Mouse (Mus musculus) embryo, embryonic 11 days (tissue): ENCODE measurements around the gene Bcl2l2.

Source experiments
- DNase-seq: peaks from one replicate; pipeline ENCODE4 v3.0.0-alpha.2; 2015

The Bcl2l2 gene

DNA sequence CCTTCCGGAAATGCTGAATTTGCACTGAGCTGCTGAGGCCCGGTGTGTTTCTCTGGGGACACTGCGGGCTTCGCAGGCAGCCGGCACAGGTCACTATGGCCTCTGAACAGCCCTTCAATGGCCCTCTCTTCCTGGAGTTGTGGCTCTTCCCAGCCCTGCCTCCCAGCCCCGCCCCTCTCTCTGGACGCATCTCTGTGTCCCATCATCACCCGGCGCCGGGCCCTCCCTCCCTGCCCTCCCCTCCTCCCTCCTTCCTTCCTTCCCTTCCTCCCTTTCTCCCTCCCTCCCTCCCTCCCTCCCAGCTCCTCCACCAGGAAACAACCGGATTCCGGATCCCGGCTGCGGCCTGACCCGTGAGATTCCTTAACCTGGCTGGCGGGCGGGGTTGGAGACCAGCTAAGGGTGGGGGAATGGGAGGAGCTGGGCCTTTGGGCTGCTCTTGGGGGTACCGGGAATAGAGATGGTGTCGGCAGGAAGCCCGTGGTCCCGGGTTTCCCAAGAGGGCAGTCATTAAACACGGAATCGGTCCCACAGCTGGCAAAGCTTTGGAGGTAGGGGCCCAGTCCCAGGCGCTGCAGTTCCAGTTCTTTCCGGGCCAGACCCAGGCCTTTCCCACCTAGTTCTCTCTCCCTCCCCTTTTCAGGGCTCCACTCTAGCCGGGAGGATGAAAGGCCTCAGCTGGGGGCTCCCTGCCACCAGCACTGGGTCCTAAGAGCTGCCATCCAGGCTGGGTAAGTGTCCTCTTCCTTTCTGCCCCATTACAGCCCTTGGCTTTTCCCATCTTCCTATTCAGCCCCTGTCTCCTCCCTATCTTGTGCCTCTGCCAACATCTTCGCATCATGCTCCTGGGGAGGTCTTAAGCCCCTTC lies at the start of gene Bcl2l2, which contains the start of gene Gm20521:
Bcl2l2 (plus strand) TSS at position 224 of the 868 bp plus-strand sequence.
Gm20521 (plus strand) TSS at position 288 of the 868 bp plus-strand sequence.
- peak; percentile 92 for DNase-seq

DNA sequence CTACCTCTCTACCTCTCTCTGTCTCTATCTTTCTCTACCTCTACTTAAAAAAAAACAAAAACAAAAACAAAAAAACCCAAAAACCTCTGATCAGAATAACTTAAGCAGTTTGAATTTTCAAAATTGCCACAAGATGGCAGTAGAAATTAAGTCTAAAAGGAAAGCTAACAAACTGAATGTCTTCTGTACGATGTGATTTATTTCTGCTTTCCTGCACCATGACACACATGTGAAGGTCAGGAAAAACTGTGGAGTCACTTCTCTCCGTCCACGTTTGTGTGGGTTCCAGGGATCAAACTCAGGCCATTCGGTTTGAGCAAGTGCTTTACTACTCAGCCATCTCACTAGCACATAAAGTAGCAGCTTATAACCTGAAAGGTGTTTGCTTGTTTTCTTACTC lies 39.7 kb upstream of the Bcl2l2 start:
- DNase-seq, result peak; percentile 78

DNA sequence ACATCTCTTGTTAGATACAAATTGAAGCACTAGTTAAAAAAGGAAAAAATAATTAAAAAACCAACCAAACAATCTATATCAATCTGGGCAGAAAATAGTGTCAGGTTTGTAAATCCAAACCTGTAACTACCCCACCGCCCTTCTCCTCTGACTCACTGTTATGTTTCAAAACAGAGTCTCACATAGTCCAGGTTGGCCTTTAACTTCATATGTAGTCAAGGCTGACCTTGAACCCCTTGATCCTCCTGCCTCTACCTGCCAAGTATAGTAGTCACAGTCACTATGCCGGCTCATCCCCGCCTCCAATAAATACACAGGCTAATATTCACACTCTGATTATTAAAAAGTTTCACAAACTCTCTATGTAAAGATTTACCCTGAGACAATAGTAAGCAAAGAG lies 27.5 kb upstream of the Bcl2l2 start:
- no peak for DNase-seq

DNA sequence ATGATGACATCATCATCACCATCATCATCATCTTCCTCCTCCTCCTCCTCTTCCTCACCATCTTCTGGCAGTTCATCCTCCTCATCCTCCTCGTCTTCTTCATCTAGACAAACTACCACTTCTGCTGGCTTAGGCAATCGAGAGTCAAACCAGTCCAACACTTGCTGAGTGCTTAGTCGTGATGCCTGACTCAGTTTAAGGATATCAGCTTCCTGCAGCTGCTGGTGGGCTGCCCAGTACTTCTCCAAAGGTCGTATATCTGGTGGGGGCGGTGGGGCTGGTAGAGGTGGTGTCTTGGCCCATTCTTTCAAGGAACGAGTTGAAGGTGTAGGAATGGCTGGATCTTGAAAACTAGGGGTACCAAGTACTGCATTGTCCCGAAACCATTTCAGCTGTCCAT lies 26.5 kb upstream of the Bcl2l2 start:
- no peak for DNase-seq

DNA sequence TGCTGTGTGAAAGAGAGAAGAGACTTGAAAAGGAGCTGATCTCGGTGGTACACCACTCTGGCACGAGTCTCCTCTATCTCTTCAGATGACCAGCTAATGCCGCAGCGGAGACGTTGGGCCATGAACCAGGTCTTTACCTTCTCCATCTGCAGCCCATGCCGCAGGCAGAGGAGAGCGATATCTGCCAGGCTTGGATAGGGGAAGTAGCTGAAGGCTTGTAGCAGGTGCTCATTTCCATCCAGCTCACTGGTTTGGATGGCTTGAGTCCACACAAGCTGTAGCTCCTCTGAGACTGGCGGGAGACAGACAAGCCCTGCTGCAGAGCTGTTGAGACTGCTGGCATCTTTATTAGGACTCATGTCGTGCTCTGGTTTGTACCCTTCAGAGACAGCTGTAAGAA lies 25.3 kb upstream of the Bcl2l2 start:
- DNase-seq, result no peak

DNA sequence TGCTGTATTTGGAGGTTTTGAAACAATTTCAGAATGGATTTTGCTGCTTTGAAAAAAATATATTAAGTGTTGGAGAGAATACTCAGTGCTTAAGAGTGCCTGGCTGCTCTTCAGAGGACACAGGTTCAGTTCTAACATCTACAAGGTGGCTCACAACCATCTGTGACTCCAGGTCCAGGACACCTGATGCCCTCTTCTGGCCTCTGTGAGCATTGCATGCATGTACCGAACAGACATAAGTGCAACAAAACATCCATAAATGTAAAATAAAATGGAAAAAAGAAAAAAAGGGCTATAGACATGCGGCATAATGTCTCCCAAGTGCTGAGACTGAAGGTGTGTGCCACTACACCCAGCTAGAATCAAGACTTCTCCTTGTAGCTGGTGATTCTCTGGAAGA lies 22.7 kb upstream of the Bcl2l2 start:
- peak; percentile 51 for DNase-seq

DNA sequence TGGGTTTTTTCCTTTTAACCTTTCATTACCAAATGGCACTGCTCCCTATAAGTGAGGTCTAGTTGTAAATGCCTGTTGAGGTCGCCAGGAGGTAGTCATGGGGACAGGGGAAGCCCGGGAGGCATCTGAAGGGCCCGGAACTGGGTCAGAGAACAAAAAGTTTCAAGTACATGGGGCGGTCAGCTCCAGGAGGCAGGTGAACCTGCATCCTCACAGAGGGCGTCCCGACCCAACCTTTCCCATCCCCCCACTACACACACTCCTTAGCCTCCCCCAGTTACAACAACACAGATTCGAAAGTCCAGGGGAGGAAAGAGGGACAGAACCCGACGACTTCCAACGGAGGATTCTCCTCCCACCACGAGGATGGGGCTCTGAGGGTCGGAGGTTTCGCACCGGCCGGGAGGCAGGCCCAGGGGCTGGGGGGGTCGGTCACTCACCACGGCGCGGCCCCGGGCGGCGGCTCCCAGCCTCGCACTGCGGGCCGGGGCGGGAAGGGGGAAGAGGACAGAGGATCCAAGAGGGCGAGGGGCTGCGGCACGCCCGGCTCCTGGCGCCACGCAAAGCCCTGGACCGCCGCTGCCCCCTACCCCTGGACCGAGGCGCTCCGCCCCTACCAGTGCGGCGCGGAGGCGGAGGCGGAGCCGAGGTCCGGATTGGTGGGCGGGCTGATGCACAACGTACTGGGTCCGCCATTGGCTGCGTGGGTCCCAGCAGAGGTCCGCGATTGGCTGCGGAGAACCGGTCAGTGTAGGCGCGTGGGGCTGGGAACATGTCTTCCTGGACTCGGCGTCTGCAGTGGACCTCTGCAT lies 19.5 kb upstream of the Bcl2l2 start:
- DNase-seq, result peak; percentile 98

DNA sequence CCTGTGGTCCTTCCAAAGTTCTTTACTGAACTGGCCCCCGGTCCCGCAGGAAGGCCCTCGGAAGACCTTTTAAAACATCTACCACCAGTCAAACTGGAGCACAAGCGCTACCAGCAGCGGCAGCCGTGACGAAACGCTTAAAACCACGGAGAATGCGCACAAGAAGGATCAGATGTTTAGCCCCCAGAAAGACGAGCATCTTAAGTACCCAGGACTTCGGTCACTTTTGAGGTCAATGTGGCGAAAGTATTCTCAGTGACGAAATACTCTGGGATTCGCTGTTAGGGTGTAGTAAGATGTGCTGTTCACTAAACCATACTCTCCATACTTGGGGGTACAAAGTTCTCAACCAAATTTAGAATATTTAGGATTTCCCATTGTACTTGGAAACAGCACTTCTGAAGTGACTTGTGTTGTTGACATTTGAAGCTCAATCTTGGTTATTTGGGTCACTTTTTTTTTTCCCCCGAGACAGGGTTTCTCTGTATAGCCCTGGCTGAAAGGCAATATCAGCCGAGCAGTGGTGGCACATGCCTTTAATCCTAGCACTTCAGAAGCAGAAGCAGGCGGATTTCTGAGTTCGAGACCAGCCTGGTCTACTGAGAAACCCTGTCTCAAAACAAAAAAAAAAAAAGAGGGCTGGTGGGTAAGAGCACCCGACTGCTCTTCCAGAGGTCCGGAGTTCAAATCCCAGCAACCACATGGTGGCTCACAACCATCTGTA lies 18.7 kb upstream of the Bcl2l2 start:
- DNase-seq, result no peak

DNA sequence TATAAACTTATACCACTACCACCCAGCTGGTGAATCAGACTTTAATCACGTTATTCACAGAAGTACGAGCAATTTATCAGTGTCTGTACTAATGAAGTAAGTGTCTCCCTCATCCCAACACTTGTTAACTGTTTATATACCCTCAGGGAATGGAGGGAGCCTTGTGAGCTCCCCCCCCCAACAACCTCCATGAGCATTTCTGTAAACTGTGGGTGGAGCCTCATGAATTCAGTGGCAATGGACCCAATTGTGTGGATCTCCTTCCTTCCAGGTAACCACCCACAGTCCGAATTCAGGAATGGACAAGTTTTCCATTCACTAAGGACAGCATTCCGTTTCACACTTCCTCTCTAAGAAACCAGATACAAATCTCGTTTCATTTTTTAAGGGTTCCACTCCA lies 17.6 kb upstream of the Bcl2l2 start:
- no peak for DNase-seq

DNA sequence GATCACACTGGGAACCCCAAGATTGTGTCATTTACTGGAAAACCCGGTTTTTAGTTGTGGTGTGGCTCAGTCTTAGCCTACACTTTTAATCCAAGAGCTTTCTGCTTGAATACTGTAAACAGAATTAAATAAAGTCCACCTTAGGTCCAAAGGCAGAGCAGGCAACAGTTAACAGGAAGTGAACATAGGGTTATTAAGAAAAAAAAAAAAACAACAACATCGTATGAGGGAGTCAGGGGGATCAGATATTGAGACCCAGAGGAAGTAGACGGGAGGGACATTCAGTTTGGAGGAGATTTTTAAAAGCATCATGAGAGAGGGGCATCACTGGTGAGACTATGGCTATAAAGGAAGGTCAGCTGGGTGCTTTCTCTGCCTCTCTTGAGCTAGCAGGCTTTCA lies 16.9 kb upstream of the Bcl2l2 start:
- no peak for DNase-seq

DNA sequence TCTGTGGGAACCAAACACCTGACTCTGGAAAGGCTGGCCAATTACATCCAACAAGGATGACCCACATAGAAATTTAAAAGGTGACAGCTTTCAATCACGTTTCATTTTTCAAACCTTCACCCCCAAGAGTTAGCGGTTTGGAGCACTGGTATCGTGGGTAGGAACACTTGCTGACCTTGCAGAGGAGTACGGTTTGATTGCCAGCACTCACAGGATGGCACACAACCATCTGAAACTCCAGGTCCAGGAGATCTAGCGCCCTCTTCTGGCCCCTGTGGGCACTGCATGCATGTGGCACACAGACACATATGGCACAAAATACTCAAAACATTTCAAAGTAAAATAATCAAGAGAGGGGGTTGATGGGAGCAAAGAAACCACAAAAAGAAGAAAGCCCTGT lies 16.2 kb upstream of the Bcl2l2 start:
- DNase-seq, result no peak

DNA sequence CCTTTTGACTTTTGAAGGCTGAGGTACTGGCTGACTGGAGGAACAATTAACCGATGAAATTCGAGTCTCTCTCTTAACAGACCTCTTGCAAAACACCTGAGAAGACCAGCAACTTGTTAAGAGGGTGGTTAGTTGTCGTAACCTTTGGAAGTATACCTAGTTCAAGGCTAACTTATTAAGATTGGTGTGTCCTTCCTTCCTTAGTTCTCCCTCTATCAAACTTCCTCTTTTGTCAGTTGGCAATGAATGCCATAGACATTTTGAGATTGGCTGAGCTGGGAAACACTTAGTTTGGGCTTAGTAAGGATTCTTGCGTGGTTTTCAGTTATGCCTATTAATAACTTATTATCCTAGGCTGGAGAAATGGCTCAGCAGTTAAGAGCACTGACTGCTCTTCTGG lies 15.2 kb upstream of the Bcl2l2 start:
- DNase-seq, result no peak

DNA sequence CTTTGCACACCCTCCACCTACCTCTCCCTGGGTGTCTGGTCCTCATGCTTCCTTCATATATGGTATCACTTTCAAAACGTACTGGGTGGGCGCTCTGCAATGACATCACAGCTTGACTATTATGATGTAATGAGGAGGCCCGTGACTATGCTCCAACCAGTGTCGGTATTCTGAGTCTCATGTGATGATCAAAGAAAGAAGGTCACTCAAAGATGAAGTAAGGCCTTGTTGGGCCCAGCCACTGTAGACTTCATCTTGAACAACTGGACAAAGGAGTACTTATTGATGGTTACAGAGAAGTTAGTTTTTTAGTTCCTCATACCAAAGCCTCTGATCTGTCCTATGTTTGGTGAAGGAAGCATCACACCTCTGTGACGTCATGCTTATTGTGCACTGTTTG lies 12.3 kb upstream of the Bcl2l2 start, which contains the start of gene Homez:
Homez (minus strand) TSS at position 101 of the 400 bp plus-strand sequence.
- DNase-seq, result no peak

DNA sequence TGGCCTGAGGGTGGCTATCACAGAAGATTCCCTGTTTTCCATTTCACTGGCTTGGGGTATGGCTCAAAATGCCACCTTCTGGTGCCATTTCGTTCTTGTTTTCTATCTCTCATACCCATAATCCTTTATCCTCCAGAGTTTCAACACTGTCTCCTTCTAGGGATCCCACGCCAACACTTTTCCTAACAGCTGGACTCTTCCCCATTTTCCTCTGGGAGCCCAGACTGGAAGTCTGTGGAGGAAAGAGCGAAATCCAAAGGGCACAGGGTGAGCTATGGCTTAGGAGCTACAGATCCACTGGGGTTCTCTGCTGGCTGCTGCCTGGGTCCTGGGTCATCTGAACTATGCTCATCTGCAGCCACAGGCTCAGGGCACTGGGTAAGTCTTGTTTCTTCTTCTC lies 9.0 kb upstream of the Bcl2l2 start:
- no peak for DNase-seq

DNA sequence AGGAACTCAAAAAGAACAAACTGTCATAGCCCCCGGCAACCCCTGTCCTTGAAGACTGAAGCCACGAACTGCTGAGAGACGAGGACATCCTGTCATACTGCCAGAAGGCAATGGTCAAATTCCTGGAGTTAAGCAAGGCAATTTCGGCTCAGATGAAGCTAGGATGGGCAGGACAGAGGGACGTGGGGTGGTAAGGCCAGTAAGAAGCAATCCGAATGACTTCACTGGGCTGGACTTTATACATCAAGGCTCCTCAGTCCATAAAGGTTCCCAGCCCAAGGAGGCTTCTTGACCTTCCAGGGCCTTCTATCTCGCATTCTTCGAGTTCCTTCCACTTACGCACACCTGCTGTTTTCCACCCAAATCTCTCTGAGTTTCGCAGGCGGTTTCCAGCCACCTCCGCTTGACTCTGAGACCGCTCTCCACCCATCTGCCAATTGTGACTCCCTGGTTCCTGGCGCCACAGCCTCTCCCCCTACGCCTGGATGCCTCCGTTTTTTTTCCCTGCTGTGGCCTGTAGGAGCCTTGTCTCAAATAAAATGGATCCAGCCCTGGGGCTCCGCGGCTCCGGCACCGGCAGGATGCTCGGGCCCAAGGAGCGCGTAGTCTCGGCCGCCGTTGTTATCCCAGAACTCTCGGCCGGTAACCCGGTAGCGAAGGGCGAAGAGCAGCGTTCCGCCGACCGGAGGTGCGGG lies 7.2 kb upstream of the Bcl2l2 start:
- DNase-seq, result peak; percentile 13

DNA sequence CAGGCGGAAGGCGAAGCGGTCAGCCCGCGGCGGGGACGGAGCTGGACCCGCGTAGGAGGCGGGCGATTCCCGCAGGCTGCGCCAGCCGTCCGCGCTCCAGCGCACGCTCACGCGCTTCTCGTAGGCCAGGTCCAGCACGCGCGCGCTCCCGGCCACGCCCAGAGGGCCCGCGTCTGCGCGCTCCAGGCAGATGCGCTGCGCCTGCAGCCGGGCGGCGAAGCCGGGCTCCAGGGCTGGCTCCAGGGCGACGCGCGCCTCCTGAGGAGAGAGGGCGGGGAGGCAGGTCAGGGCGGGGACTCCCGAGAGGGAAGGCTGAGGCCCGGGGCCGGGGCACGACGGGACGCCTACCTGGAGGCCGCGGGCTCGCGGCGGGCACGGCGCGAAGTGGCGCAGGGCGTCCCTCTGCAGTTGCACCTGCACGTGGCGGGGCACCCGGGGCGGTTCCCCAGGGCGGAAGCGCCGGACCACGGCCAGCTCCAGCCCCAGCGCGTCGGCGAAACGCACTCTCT lies 6.6 kb upstream of the Bcl2l2 start:
- peak; percentile 95 for DNase-seq

DNA sequence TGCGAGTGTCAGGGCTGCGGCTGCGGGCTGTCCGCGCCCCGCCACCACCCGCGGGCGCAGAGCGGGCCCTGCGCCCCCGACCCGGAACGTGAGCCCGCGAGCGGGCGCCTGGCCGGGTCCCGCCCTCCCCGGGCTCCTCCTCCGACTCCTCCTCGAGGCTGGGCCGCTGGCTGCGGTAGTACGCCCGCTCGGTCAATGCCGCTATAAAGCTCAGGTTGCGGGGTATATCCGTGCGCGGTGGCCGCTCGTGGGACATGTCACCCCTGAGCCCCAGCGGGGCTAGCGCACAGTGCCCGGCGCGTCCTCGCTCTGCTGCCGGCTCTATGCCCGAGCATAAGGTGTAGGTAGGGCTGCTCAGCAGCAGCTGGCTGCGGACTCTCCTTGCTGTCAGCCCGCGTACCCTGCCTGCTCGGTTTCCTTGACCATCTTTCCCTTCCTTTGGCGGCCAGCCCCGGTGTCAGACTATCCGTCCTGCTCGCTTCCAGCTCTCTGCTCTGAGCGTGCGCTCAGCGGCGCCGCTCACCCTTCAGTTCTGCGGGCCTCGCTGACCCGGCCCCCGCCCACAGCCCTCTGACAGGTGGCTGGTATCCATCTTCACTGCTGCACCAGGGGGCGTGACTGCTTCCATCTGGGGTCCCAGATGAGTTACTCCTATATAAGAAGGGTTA lies 6.0 kb upstream of the Bcl2l2 start, which contains the start of gene Ppp1r3e:
Ppp1r3e (minus strand) TSS at position 503 of the 668 bp plus-strand sequence.
- DNase-seq, result peak; percentile 76

DNA sequence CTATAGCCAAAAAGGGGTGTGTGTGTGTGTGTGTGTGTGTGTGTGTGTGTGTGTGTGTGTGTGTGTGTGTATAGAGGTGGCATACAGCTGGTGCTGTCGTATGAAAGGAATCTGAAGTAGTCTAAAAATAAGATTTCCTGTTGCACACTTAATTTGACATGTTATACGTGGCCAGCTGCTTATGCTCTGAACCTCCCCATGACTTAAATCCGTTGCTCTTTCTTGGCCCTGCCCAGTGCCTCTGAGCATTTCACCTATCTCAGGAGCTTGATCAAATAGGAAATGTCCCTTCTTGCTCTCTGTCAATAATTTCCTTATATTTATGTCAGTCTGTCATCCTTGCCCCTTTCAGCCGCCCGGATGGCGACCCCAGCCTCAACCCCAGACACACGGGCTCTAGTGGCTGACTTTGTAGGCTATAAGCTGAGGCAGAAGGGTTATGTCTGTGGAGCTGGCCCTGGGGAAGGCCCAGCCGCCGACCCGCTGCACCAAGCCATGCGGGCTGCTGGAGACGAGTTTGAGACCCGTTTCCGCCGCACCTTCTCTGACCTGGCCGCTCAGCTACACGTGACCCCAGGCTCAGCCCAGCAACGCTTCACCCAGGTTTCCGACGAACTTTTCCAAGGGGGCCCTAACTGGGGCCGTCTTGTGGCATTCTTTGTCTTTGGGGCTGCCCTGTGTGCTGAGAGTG lies 990 bp downstream of the Bcl2l2 start:
- peak; percentile 11 for DNase-seq

DNA sequence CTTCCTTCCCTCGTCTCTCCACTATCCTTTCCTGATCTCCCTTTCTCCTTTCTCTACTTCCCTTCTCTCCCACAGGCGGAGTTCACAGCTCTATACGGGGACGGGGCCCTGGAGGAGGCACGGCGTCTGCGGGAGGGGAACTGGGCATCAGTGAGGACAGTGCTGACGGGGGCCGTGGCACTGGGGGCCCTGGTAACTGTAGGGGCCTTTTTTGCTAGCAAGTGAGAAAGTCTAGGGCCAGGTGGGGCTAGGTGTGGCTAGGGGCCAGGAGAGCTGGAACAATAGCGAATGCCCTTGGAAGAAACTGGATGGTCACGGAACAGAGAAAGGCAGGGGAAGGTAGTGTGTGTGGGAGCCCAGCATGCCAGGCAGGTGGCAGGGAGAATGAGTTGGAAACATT lies 2.1 kb downstream of the Bcl2l2 start:
- DNase-seq, result no peak

DNA sequence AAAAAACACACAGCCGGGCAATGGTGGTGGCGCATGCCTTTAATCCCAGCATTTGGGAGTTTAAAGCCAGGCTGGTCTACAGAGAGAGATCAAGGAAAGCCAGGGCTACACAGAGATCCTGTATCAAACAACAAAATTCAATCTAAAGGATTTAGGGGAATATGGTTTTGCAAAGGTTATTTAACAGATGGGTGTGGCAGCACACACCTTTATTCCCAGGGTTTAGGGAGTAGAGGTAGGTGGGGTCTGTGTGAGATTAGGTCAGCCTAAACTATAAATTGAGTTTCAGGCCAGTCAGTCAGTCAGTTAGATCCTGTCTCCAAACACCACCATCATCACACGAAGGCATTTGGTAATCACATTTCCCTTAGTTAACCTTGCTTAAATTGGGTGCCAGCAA lies 9.0 kb downstream of the Bcl2l2 start, which contains the start of gene Pabpn1:
Pabpn1 (plus strand) TSS at position 301 of the 400 bp plus-strand sequence.
- no peak for DNase-seq

DNA sequence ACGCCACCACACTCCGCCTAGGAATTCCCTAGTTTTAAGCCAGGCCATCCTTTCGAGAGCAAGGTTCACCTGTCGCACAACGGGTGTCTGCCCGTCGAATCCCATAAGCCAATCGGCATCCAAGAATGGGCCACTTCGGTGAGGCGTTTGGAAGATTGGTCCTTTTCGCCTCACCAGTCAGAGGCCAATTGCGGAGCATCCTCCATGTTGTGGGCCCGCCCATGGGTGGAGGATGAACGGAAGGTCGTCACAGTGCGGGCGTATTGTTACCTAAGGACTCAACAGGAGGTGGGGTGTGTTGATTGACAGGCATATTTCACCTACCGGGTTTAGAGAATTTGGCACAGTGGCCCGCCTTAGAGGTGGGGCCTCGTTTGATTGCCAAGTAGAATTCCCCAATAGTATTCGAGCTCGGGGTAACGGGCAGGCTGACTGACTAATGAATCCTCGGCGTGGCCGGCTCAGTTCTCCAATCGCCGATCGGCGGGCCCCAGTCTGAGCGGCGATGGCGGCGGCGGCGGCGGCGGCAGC lies 10.5 kb downstream of the Bcl2l2 start:
- DNase-seq, result peak; percentile 98
